Mouse (Mus musculus): ENCODE results near the gene Med6. TPM values are rescaled to one million over a fixed set of nuclear protein-coding genes. Genes with fewer than 3 reads are reported as not detected.

Gene Med6
- 10 to 100 TPM; 25.1 to 26.2 TPM for total RNA-seq (2021)
- long read RNA-seq, transcript Med6-204 (8 exons, 1,059 nt), result major isoform, 29 of 30 reads
- long read RNA-seq, partial matches to known transcripts, result 0 of 30 reads
- long read RNA-seq, other reads (novel, unspliced or antisense), result 0 of 30 reads

GRCm38 (mm10) chr12:81594902-81595671, at the start of gene Med6:
Gene Med6 (minus strand): TSS chr12:81595008.
- DNase-seq (ENCODE audit: low spot score in 2 of 2), result peak; percentile 92 to 93

DNA sequence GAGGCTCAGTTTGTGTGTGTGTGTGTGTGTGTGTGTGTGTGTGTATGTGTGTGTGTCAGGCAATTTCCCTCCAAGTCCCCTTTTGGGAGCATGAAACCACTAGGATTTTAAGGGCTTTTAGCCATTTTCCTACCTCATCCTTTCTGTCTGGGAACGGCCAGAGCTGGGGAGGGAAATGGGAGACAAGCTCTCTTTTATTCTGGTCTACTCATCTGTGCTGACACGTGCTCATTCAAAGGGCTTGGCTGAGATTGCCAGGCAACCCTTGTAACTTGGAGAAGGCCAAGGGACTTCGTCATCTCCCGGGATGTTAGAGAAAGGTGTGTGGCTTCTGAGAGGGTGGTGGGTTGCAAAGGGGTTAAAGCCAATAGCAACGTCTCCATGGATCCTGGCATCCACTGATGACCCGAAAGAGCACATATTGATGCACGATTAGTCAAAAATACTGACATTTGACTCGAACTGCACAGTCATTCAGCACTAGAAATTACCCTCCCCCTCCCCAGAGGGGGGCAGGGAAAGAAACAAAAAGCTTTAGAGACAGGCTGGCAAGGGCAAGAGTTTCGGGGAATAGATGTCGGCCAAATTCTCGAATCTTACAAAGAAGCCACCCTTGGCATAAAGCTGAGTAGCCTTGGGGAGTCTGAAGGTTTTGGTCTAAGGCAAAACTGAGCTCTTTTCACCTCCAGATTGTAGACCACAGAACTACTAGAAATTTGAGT, 47.7 kb upstream of the Med6 start:
- peak; percentile 37 to 57 for DNase-seq (ENCODE audit: low spot score in 2 of 2)

DNA sequence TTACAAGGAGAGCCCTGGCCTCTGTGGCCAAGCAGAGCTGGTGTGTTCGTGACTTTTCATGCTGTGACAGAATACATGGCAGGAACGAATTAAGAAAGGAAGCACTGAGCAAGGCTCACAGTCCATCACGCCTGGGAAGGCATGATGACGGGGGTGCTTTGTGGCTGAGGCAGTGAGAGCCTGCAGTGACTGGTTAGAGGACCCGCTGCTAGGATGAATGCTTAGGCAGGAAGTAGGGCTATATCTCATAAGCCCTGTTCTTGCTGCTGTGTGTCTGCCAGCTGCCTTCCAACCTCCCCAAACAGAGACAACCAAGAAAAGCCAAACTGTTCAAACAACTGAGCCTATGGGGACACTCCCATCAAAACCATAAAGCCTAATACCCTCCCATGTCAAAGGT, 45.8 kb upstream of the Med6 start:
- DNase-seq (ENCODE audit: low spot score in 2 of 2), result no peak

DNA sequence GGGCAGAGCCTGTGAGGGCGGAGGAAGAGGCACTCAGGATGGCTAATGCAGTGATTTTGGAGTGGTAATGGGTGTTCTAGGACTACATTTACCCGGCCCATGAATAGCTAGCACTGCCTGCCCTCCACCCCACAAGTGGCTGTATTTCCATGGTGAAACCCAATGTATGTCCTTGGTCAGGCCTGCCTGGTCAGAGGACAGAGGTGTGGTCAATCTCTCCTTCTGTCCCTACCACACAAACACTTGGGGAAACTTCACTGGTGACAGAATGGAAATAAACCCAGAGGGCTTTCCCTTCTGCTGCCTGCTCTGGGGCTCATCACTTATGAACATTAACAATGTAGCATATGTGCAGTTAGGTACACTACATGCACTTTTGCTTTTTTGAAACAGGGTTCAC, 38.4 kb upstream of the Med6 start:
- DNase-seq (ENCODE audit: low spot score in 2 of 2), result no peak

- peak; percentile 49 to 55 for DNase-seq (ENCODE audit: low spot score in 2 of 2)
Measured at GRCm38 (mm10) chr12:81631661-81632401, 37.0 kb upstream of the Med6 start.

GRCm38 (mm10) chr12:81630915-81631660, 36.3 kb upstream of the Med6 start, which contains the start of gene Ttc9:
Gene Ttc9 (plus strand): TSS chr12:81631249.
- DNase-seq (ENCODE audit: low spot score in 2 of 2), result peak; percentile 69 to 72

DNA sequence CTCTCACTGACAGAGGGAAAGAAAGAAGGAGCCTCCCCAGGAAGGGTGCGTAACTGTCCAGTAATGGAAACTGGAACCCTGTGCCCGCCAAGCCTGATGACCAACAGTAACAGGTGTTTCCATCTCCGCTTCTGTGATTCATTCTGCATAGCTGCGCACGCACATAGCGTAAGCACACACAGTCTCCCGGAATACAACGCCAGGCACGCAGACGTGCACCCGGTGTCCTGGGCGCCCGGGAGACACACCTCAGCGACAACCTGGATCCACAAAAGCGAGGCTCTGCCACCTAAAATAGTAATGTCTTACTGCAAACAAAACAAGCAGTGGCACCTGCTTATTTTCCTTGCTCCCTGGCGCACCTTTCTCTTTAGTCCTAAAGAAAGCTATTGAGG, 35.7 kb upstream of the Med6 start:
- peak; percentile 55 to 66 for DNase-seq (ENCODE audit: low spot score in 2 of 2)

GRCm38 (mm10) chr12:81628091-81628490, 33.3 kb upstream of the Med6 start:
- DNase-seq (ENCODE audit: low spot score in 2 of 2), result no peak

GRCm38 (mm10) chr12:81627426-81627825, 32.6 kb upstream of the Med6 start:
- no peak for DNase-seq (ENCODE audit: low spot score in 2 of 2)

DNA sequence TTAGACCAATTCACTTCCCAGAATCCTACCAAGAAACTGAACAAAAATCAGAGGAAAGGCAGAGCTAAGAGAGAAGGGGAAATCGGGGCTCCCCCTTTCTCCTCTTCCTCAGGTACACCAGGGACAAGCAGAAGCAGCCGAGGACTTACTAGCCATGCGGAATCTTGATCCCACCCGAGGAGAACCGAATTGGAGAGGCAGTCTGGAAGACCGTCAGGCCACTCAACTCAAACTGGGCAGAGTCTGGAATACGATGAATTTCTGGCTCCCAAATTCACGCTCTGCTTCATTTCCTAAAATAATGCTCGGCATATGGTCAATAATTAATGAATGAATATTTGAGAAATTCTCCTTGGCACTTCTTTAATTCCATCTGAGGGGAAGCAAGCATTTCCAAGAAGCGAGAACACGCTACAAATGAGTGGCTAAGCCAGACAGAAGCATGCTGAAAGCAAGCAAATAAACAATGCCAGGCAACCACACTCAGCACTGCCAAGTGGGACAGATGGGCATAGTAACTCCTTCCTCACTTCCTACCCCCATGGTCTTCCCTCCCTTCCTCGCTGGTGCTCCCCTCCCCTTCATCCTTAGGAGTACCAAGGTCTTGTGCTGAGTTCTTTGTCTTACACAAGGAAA, 31.5 kb upstream of the Med6 start:
- peak; percentile 40 to 53 for DNase-seq (ENCODE audit: low spot score in 2 of 2)

DNA sequence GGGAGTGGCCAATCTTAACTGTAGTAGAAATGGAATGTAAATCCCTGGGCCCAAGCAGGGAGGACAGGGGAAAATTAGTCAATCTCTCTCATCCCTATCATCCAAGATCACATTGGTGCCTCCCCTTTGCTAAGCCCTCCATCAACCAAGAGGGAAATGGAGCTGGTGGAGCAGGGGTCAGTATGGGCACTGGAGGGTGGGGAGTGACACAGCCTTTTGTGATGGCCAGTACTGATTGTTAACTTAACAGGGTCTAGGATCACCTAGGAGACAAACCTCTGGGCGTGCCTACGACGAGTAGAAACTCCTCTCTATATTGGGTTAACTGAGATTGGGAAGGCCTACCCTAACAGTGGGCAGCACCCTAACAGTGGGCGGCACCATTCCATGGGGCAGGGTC, 28.6 kb upstream of the Med6 start:
- no peak for DNase-seq (ENCODE audit: low spot score in 2 of 2)

GRCm38 (mm10) chr12:81619302-81619701, 24.5 kb upstream of the Med6 start:
- DNase-seq (ENCODE audit: low spot score in 2 of 2), result peak; percentile 82 to 85

- DNase-seq (ENCODE audit: low spot score in 2 of 2), result no peak
Measured at GRCm38 (mm10) chr12:81616980-81617379, 22.2 kb upstream of the Med6 start.

GRCm38 (mm10) chr12:81615807-81616206, 21.0 kb upstream of the Med6 start:
- no peak for DNase-seq (ENCODE audit: low spot score in 2 of 2)

DNA sequence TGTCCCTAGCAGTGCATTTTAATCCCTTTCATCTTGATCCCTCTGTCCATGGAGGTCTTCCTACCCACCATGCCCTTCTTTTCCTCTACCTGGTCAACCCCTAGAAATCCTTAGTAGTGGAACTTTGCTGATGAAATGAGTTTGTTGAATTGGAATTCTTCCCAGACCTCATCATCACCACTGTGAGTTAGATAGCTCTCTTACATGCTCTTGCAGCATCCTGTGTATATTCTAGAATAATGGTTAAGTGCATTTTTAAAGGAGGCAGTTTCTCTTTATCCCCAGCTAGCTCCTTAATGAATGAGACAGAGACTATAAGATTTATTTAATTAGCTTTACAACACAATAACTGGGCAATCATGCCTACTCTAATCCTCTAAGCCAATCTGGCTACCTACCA, 14.6 kb upstream of the Med6 start:
- no peak for DNase-seq (ENCODE audit: low spot score in 2 of 2)

- DNase-seq (ENCODE audit: low spot score in 2 of 2), result no peak
Measured at GRCm38 (mm10) chr12:81604995-81605784, 10.4 kb upstream of the Med6 start.

- DNase-seq (ENCODE audit: low spot score in 2 of 2), result no peak
Measured at GRCm38 (mm10) chr12:81596547-81597262, 1.9 kb upstream of the Med6 start.

GRCm38 (mm10) chr12:81568374-81568773, 26.4 kb downstream of the Med6 start, which contains the start of gene Adam21:
Gene Adam21 (minus strand): TSS chr12:81568474.
- DNase-seq (ENCODE audit: low spot score in 2 of 2), result no peak

DNA sequence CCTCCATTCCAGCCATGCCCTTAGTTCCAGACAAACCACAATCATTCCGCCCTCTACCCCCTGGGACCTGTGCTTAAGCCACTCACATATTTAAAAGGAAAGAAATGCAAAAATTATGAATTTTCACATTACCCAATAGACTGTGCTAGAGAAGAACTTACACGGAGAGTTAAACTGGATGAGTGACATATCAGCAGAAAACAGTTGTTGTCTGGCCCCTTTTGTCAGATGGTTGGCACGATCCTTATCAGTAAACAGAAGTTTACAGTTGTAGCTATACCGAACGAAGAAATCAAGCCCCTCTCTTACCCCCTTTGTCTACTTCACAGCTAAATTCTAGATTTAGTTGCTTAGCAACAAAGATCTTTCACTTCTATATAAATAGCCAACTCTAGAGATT, 26.9 kb downstream of the Med6 start:
- no peak for DNase-seq (ENCODE audit: low spot score in 2 of 2)
